Mouse (Mus musculus) fat pad, adult 2 months (tissue): ENCODE measurements around the gene Uts2.
"Not testable (repeated sequence)": the region's sequence is repeated elsewhere in the genome, so short reads cannot be mapped to it uniquely, and the experiment has no call there.

Source experiments
- DNase-seq: peaks from one replicate; pipeline ENCODE4 v3.0.0-alpha.2; 2011; ENCODE audit warnings: low read depth, low spot score; ENCODE audit errors: extremely low read depth

Gene Uts2

GRCm38 (mm10) chr4:151010316-151010715 lies 13.4 kb downstream of the Uts2 start:
- DNase-seq = no peak

DNA sequence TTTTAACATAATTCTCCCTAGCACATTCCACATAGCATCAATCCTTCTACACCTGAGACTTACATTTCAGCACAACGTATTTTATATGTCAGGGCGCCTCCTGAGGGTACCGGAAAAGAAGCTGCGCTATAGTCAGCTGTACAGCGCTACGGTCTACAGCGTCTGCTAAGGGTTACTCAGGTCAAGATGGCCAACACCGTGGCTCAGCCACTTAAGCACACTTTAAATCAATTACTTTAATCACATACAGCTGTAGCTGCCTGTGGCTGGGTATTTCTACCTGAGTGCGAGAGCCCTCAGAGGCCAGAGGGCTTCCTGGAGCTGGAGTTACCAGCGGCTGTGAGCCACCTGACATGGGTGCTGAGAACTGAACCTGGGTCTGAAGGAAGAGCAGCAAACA lies 19.0 kb downstream of the Uts2 start:
- DNase-seq = no peak

DNA sequence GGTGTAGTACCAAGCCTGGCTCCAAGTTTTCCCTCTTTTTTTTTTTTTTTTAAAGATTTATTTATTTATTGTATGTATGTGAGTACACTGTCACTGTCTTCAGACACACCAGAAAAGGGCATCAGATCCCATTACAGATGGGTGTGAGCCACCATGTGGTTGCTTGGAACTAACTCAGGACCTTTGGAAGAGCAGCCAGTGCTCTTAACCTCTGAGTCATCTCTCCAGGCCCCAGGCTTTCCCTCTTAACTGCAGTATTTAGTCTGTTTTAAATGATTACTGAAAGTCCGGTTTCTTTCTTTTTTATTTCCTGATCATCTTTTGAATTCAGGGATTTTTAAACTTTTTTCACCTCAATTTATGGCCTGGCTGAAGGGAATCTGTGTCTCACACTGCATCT lies 20.5 kb downstream of the Uts2 start:
- DNase-seq = not testable (repeated sequence)

DNA sequence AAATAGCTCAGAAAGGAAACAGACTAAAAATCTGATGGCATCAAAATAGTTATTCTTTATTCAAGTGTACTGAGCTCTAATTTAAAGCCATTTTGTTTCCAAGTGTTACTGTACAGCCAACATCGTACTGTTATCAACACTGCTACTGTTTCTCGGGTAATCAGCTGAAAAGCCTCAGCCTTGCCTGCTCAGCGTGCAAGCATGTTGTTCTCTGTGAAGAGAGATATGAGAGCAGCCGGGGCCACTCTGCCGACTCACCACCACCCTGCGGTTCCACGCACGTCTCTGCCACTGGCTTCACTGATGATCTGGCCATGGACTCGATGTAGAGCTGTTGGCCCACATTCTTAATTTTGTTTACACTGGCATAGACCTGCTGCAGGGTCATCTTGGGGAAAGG lies 27.3 kb downstream of the Uts2 start:
- no peak for DNase-seq

DNA sequence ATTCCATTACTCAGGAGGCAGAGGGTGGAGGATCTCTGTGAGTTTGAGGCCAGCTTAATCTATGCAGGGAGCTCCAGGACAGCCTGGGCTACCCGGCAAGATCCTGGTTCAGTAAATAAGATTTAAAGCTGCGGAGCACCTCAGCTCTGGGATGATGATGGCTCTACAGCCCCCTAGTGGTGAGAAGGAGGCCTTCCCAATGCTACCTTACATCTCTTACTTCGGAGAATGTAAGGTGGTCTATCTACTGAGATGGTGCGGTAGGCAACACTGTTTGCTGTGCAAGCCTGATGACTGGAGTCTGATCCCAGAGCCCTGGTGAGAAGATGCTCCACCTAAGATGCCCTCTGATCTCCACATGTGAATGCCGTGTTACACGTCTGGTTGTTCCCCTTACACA lies 30.1 kb downstream of the Uts2 start:
- no peak for DNase-seq

DNA sequence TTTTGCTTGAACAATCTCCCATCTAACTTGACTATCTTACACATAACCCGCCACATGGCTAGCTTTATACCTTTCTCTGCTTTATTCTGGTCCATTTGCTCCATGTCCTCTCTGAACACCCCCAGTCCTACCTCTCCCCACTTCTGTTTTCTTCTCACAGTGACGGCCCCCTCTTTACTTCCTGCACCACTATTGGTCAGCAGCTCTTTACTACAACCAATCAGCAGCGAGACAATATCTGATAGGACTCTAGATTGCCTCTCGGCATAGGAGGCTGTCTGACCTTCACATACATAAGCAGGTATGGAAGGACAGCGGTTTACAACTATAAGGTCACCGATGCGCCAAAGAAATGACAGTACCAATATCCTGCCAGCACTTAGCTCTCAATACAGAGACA lies 39.6 kb downstream of the Uts2 start:
- no peak for DNase-seq

DNA sequence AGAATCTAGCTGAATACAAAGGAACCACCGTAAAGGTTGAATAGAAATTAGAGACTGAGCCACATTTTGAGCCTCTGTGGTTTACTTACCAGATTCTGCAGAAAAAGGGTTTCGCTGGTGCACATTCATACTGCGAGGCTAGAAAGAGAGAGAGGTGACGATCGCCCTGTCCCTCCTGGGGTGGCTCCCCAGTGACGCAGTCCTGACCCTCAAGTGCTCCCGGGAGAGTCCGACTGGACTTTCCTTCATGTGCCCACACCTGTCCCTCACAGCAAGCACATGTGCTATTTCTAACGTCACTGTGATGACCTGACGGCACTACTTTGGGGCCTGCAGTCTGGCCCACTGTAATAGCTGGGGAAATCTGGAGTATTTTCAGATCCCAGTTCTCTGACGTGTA lies 40.9 kb downstream of the Uts2 start:
- DNase-seq = no peak

DNA sequence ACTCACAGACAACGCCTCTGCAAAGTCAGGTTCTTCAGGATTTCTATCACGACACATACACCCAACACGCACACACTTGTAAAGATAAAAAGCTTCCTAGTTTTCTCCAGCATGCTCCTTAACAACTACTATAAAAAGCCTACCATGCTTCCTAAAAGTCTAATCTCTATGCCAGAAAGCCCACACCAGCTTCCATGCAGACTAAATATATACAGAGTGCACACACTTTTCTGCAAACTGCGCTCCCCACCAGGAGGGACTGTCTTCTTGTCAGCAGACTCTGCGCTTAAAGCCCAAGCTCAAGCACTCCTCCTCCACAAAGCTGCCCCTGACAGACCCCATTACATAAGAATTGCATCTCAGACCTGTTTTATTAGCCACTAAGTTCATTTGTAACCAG lies 44.6 kb downstream of the Uts2 start:
- no peak for DNase-seq

GRCm38 (mm10) chr4:151043281-151043680 lies 46.4 kb downstream of the Uts2 start:
- peak; percentile 95 for DNase-seq

- DNase-seq = peak; percentile 50
Measured at GRCm38 (mm10) chr4:151044037-151044943, 47.4 kb downstream of the Uts2 start, which contains the start of gene Per3. Gene Per3, minus strand, starts transcription at chr4:151044665.

DNA sequence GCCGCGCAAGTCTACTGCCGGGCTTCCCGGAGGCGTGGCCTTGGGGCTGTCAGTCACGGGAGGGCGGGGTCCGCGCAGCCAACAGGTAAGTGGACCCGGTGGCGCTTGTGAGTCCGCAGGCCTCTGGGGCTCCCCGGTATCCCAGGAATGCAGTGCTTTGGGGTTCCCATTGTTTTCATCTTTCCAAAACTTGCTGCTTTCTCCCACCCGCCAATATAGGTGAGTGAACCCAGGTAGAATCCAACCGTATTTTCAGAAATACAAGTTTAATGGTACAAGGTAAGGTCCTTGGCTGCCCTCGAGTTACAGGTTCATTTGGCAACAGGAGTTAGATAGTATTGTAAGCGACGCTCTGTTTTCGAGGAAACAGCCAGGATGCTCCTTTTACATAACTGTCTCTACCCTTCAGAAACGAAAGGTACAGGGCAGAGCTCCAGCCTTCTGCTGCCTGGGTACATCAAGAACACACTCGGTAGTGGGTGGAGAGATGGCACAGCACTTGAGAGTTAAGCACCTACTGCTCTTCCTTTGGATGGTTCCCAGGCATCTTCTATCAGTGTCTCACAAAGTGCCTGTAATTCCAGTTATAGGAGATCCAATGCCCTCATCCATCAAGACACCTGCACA lies 48.2 kb downstream of the Uts2 start:
- DNase-seq = peak; percentile 40

DNA sequence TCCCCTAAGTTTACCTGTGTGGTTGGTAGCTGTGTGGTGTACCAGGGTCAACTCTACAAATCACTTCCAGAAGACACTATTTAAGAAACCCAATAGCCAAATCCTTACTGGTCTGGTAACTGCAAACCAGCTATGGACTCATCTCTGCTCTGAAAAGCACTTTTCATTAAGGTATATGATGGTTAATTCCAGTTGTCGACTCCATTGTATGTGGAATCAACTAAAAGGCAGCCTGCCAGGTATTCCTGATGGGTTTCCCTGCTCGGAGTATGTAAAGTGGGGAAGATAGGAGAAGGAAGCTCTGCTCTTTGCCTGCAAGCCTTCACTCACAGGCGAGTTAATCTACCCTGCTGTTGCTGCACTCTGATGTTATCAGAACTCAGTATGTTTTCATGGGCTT lies 49.6 kb downstream of the Uts2 start:
- no peak for DNase-seq

GRCm38 (mm10) chr4:151051162-151051561 lies 54.3 kb downstream of the Uts2 start:
- DNase-seq = no peak
